Mouse (Mus musculus): ENCODE results near the gene Ppara.
A peak's percentile ranks its signal among the peaks of the same experiment; 100 is the strongest.

The Ppara gene

GRCm38 (mm10) chr15:85808434-85808833 lies 73.7 kb downstream of the Ppara start:
- no peak for DNase-seq

DNA sequence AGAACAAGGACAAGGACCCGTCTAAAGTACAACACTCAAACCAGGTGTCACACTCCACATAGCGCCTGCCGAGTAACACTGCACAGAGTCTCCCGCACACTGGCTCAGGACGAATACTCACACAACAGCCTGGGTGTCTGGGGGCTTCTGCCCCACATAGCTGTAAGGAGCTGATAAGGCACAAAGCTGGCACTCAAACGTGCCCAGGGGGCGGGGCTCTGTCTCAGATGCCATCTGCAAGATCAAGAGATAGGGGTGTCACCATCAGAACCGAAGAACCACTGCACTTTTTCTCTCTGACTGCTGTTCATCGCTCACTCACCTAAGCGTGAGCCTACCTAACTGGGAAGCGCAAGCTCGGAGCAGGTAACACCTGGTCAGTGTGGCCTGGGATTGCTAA lies 74.3 kb downstream of the Ppara start:
- no peak for DNase-seq

DNA sequence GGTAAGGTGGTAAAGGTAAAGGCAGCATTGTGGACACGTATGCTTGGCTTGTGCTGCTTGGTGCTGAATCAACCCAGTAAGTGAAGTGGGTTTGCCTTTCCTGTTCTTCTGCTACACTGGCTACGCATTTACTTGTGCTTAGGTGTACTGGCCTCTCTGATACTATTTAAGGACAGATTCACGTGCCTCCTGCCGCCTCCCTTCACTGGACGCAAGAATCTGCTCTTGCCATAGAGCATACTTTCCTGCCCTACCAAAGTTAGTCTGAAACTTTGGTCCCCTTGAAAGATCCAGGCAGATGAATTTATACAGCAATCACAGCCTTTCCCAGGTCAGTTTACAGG lies 75.7 kb downstream of the Ppara start:
- DNase-seq: no peak

DNA sequence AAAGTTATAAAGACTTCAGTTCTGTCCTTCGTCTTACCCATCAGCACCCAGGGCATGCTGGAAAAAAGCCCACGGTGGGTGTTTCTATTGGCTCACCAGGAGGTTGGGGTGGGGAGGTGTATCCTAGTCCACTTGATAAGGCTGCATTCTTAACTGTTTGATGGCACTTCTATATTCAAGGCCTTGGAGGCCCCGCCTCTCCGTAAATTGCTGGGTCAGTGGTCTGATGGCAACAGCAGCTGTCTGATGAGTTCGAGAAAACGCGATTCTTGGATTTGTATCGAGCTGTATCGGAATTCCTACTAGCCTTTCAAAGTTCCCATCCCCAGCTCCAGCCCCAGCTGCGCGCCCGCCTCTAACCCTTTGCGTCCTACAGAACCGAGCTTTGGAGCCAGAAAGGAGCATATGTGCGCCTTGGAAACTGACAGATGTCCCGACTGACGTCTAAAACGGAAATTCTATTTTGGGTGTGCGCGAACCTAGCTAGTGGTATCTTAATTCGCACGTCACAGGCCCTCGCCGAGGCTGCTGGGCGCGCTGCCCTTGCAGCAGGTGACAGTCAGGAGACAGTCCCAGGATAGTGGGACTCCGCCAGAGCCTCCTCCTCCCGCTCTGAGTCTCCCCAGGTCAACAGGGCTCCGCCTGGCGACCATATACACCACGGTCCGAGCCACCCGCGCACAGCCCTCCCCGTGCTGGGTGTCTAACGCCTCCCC lies 76.2 kb downstream of the Ppara start:
- peak; percentile 57 to 60 for DNase-seq

DNA sequence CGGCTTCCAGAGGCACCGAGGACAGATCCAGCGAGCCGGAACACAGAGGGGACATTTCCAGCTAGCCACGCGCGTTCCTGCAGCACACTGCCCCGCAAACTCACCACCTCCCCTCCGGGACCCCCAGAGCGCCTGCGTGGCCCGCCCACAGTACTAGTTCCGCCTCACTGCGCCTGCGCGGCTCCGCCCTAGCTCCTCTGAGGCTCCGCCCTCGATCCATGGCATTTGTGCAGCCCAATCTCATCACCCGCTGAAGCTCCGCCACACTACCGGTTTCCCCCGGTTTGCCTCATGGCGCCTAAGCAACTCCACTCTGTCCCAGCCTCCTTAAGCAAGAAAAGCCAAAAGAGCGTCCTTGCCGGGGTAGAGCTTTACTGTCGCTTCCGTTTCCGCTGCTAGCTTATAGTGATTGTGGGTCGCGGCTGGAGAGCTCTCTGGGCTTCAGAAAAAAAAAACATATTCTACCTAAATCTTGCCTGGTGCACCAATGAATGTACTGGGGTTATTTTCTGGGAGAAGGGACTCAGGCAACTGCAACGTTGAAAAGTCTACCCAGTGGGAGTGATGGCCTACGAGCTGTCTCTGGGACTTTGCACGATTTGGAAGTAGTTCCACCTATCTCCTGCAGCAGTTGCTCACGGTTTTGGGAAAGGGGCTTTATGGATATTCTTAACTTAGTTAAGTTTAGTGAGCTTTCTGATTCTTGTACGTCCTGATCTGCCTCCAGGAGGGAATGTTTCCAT lies 76.9 kb downstream of the Ppara start, which contains the start of gene Cdpf1:
TSS of gene Cdpf1 (minus strand) at position 163 of the 743 bp plus-strand sequence.
- DNase-seq: peak; percentile 98 to 100

GRCm38 (mm10) chr15:85813428-85813827 lies 78.6 kb downstream of the Ppara start:
- DNase-seq: no peak

- peak; percentile 44 to 67 for DNase-seq
Observed at GRCm38 (mm10) chr15:85821203-85822010, 86.6 kb downstream of the Ppara start, which contains the start of gene Pkdrej. Pkdrej (minus strand) TSS chr15:85821734.

- peak in 1 of 2 experiments; percentile 8 for DNase-seq
Observed at GRCm38 (mm10) chr15:85822011-85822359, 87.2 kb downstream of the Ppara start.

- DNase-seq: no peak
Observed at GRCm38 (mm10) chr15:85826676-85827075, 91.9 kb downstream of the Ppara start.

DNA sequence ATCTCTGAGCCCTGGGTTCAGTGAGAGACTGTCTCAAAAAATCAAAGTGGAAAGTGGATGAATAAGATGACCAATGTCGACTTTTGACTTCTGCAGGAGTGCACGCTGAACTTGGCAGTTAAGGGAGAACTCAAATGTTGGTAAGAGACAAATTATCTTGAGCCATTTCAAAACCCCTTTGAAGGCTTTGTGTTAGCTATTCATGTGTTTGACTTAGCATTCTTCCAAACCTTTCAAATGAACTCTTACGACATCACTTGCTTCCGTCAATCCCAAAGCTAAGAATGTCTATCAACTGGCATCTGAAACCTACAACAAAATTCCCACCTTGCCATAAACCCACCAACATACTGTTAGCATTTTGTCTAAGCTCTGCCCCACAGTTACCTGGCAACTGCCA lies 93.3 kb downstream of the Ppara start:
- DNase-seq: no peak

DNA sequence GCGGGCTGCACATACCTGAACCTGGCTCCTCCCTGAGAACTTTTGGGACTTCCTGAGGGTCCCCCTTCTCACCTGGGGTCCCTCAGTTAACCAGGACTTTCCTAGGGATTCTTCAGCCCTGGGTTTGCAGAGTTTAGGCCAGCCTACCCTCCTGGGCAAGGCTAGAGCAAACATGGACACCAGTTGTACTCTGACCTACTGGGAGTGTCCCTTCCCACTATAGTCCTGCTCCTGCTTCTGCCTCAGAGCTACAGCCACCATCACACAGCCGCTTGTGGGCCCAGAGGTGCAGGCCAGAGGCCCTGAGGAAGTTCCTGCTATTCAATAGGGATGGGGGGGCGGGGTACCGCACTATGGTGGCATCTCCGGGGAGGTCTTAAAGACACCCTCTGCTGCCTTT lies 94.7 kb downstream of the Ppara start:
- DNase-seq: no peak

DNA sequence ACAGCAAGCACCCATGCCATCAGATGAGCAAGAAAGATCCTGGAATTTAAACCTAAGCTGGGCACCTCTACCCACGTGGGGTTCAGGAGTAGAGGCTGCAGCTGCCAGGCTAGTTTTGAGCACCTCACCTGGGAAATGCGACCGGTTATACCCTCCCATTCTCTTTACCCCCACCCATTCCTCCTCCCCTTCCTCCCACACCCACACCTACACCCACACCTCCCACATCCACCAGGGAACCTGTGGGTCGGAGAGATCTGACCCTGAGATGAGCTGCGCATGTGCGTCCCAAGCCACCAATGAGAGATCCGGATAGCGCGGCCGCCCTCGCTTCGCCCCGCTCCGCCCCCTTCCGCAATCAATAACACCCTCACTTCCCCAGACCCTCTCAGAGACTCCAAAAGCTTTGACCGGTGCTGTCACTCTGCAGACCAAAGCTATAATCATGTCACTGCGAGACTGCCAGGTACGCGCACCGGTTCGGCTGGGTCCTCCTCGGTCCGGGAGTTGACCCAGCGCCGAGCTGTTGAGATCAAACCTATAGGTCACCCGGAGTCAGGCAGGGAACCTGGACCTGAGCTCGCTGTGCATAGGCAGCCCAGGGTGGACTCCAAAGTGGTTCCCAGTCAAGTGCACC lies 97.3 kb downstream of the Ppara start, which contains the start of gene Ttc38:
TSS of gene Ttc38 (plus strand) at position 353 of the 637 bp plus-strand sequence.
- DNase-seq: peak; percentile 87 to 91

- DNase-seq: no peak
Observed at GRCm38 (mm10) chr15:85832599-85832998, 97.8 kb downstream of the Ppara start.

DNA sequence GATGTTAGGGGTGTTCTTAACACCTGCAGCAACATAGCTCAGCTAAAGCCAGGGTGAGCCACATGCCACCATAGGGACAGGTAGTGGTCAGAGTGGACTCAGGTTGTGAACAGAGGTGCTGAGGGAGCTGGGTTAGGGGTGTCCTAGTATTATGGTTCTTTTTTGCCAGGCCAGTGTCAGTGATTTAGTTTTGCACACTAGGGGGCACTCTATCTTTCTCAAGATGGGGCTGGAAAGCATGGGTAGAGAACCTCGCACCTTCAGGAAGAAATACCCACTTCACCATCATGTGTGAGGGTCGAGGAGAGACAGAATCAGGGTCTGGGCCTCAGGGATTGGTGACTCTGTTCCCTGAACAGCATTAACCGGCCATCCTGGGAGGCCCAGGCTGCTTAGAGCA lies 100.6 kb downstream of the Ppara start:
- no peak for DNase-seq

GRCm38 (mm10) chr15:85836887-85837286 lies 102.1 kb downstream of the Ppara start:
- no peak for DNase-seq

- peak in 1 of 2 experiments; percentile 36 for DNase-seq
Observed at GRCm38 (mm10) chr15:85840983-85841382, 106.2 kb downstream of the Ppara start.

DNA sequence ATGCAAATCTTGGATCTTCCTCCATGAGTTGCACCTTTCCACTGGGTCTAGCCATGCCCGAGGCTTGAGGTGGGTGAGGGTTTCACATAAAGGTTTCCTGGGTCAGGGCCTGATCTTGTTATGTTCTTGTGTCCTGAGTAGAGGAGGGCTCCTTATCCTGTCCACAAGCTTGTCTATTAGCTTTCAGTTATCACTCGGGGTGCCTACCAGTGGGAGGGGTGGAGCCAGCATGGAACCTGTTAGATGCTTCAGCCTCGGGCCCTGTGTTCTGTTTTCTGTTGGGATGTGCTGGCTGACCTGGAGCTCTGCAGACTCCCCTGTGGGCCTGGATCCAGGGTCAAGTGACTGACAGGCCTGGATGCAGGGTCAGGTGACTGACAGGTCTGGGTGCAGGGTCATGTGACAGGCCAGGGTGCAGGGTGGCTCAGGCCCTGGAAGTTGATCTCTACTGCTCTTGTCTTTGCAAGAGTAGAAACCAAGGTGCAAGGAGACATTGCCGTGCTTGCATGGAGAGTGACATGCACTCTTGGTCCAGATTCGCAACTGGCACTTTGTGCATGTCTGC lies 107.1 kb downstream of the Ppara start:
- DNase-seq: no peak

GRCm38 (mm10) chr15:85845071-85845470 lies 110.3 kb downstream of the Ppara start:
- no peak for DNase-seq

GRCm38 (mm10) chr15:85851656-85852392 lies 117.0 kb downstream of the Ppara start:
- DNase-seq: no peak

All from lung, postnatal 4 days (tissue).